Mouse (Mus musculus) left cerebral cortex, postnatal 14 days (tissue): ENCODE data around the gene Ap1b1. TPM values are rescaled to one million over a fixed set of nuclear protein-coding genes. Genes with fewer than 3 reads are reported as not detected.
A peak's percentile ranks its signal among the peaks of the same experiment; 100 is the strongest.

Experiments
- DNase-seq, 2 experiments: peaks; one replicate each; pipeline ENCODE4 v3.0.0; 2021 to 2022; ENCODE audit warnings: low spot score in 2 of 2, mixed read lengths in 1 of 2
- intact Hi-C: fragments of 180-260 bp; cut with DNase I; formaldehyde crosslinking; loops from one replicate; pipeline ENCODE4 v1.15.1; 2025
- total RNA-seq, 2 experiments: library from RNA; stranded (reverse); gene quantifications; 2 replicates each; pipeline ENCODE4 v1.2.3; 2021

The Ap1b1 gene
- total RNA-seq, 2 experiments from 2014 or later = 138 to 142 TPM

DNA sequence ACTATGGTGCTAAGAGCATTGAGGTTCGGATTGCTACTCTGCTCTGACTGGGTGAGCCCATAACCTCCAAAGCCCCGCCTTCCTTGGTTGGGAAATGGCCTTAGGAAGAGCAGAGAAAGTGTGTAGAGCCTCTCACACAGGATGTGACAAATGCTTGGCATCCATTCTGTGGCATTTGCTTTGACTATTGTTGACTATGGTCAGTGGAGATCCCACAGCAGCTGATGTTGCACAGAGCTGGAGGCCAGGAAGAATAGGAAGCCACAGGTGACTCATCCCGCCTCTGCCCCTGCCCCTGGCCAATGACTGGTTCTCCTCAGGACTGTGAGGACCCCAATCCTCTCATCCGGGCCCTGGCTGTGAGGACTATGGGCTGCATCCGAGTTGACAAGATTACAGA lies 29.7 kb downstream of the Ap1b1 start:
- intact Hi-C loops = loop anchor here (2.0 kb wide), 1 partner anchor 49 kb away; the partner anchor contains the start of gene Gas2l1
- no peak for DNase-seq

DNA sequence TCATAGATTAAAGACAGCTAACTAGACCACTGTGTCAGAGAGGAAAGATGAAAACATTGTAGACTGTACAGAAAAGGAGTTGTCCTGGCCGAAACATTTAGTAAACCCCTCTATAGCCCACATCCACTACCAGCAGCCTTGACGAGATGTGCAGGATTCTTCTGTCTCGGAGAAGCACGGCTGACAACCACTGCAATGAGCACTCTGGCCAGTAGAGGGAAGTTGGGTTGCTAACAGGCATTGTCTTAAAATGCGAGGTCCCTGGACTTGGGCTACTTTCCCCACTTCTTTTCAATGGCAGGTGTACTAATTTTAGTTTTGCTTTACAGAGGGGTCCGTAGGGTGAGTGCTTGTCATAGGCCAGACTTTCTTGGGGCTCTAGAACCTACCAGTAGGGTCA lies 30.9 kb downstream of the Ap1b1 start:
- intact Hi-C loops = loop anchor here (2.0 kb wide), 1 partner anchor 47 kb away; the partner anchor contains the start of gene Gas2l1
- DNase-seq = peak; percentile 56 to 59

DNA sequence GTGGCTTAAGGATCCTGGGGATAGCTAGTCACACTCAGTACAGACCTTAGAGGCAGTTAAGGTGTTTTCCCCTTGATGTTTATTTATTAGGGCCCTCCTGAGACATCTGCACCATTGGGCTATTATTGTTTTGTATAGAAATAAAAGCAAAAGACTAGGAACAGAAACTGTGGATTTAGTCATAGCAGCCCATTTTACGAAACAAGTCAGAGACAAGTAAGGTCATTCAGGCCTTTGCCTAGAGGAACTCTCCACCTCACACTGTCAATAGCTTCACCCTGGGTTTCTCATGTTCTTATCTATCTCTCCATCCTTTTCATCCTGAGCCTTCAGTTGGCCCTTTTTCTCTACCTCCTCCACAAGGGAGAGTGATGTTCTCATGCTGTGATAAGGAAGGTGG lies 38.5 kb downstream of the Ap1b1 start:
- DNase-seq = no peak
- intact Hi-C loops = no loop called here

DNA sequence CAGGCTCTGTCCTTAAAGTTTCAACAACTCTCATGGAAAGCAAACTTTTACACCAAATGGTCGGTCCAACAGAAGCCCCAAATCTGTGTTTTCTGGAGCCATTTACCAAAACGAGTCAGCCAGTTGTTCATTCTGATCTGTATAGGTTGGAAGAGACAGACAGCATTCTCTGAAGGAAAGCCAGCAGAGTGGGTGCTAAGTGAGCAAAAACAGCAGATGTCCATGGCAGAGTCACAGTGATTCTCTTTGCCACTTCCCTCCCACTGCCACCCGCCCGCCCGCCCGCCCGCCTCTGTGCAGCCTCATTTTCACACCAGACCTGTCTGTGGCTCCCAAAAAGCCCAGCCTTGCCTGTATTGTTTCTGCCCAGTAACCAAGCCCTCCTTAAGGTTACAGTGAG lies 41.6 kb downstream of the Ap1b1 start:
- intact Hi-C loops = no loop called here
- DNase-seq = peak; percentile 63 to 68

DNA sequence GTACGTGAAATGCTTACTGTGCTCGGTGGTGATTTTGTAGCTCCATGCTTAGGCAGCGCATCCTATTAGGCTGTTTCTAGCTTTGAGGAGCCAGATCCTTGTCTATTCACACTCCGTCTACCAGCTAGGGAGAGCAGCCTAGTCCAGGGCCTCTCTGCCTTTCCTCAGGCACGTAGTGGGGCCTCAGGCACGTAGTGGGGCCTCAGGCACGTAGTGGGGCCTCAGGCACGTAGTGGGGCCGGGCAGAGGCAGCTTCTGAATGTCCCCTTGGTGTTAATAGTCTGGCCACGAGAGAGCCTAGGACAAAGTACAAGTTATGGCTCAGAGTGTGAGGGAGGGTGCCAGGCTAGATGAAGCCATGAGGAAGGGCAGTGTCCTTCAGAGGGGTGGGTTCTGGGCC lies 46.1 kb downstream of the Ap1b1 start:
- intact Hi-C loops = no loop called here

DNA sequence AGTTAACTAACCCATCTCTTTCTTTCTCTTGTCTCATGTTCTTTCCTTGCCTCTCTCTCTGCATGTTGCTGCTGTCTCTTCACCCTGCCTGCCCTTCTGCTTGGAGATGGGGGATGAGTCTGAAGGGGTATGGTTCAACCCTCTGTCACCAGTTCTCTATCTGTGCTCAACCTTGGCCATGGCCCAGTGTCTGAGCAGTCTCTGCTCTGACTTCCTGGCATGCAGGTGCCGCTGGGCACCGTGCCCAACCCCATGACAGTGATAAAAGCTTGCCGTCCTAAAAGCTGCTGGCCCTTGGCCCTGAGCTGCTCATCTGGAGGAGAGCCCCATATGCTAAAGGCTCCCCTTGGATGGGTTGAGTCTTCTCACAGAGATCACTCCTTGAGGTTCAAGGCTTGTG lies 46.5 kb downstream of the Ap1b1 start:
- no peak for DNase-seq
- intact Hi-C loops = no loop called here

More for the DNA sequence above, 46.1 kb downstream of the Ap1b1 start:
- DNase-seq = no peak

DNA sequence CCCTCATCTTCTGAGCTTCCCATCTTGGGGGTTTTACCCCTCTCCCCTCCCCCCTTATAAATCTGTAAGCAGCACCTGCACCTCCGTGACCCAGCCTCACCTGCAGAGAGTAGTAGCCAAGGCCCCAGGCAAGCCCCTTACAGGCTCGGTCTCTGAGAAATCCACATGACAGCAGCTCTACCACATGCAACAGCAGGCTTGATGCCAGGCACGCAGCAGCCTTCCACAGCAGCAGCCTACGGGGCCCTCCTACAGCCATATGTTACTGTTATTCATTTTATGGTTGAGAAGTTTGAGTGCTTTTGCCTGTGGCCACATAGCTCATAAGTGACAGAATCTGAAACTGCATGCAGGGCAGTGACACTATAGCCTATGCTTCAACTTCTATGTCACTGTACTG lies 48.8 kb downstream of the Ap1b1 start:
- intact Hi-C loops = no loop called here

DNA sequence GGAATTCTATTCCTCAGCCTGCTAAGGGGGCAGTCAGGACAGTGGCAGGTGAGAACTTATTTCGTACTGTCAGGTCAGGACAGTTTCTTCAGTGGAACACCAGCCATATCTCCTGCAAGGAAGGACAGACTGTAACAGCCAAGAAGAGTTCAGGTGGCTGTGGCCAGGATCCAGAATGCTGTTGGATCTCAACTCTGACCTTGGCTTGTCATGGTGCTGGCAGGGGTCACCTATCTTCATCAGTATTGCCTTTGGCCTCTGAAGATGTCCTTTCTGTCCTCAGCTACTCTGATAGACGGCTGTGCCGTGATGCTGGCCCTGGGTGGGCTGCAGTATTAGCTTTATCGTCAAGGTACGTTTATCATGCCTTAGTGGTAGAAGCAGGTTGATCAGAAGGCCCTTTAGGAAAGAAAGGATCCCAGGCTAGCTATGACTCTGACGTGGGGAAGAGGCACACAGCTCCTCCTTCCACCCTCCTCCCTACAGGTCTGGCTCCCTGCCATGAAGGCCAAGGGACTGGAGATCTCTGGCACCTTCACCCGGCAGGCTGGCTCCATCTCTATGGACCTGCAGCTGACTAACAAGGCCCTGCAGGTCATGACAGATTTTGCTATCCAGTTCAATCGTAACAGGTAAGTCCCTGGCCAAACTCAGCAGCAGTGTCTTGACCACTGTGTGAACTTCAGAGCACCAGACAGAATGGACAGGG lies 50.7 kb downstream of the Ap1b1 start:
- DNase-seq = no peak
- intact Hi-C loops = no loop called here

More for the DNA sequence above, 48.8 kb downstream of the Ap1b1 start:
- DNase-seq = peak; percentile 79 to 87

DNA sequence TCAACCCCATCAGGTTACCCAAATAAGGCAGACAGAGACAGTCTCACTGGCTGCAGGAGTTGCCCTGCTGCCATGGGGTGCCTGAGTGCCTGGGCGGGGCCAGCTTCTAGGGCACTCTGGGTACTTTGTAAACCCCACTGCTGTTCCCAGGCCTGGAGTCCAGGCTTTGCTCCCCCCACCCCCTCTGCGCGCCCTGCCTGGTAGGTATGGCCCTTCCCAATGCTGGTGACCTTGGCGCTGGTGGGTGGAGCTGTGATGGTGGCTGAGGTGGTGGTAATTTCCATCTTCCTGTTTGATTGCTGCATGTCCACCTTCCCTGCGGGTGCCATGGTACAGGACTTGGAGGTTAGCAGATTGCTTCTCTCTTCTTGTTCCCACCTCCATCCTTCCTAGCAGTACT lies 54.0 kb downstream of the Ap1b1 start:
- intact Hi-C loops = no loop called here
- DNase-seq = no peak

DNA sequence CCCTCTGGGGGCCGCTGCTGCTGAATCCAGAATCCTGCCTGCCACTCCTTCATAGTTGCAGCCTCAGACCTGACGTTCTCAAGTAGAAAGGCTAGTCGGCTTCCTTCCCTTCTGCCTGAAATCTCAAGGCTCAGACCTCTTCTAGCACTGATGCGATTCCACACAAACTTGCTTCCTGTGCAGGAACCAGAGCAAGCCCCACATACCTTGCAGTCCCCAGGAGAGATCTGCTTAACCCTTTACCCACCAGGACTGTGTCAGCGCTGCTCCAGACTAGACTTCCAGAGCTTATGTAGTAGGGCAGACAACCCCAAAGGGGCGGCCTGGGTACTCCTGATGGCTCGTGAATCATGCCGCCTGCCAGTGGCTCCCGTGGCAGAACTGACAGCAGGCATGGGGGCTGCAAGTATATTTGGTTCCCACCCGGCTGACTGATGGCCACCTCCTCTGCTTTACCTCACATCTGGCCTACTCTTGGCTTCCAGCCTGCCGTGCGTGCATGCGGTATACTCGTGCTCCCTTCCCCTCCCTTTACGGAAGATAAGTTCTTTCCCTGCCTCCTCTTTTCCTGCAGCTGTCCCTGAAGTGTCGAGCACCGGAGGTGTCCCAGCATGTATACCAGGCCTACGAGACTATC lies 54.6 kb downstream of the Ap1b1 start:
- peak; percentile 65 to 90 for DNase-seq
- intact Hi-C loops = no loop called here

DNA sequence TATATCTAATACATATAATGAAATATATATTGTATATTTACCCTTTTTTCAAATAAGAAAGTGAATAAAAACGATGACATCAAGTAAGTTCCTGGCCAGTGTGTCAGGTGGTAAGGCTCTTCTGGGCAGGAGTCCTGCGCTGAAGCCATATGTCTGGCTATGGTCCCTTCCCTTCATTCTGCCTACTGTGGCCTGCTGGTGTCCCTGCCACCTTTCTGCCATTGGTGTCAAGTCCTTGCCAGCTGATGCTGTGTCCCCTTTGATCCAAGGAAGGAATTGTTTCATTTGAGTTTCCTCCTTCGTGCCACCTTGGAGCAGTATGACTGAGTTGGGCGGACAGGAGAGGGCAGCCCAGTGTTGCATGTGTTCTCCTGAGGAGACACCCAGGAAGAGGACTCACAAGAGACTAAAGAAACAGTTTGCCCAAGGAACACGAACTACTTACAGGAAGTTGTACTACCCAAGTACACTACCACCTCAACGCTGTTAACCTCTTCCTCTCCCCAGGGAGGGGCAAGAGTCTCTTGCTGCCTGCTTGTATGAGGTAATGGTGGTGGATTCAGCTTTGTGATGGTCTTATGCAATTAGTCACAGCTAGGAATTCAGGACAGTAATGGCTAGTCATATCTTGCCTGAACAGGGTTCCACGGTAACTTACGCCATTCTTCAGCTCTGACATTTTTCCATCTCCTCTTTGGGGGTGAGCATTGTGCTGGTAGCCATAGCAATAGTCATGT lies 56.2 kb downstream of the Ap1b1 start:
- no peak for DNase-seq
- intact Hi-C loops = no loop called here

DNA sequence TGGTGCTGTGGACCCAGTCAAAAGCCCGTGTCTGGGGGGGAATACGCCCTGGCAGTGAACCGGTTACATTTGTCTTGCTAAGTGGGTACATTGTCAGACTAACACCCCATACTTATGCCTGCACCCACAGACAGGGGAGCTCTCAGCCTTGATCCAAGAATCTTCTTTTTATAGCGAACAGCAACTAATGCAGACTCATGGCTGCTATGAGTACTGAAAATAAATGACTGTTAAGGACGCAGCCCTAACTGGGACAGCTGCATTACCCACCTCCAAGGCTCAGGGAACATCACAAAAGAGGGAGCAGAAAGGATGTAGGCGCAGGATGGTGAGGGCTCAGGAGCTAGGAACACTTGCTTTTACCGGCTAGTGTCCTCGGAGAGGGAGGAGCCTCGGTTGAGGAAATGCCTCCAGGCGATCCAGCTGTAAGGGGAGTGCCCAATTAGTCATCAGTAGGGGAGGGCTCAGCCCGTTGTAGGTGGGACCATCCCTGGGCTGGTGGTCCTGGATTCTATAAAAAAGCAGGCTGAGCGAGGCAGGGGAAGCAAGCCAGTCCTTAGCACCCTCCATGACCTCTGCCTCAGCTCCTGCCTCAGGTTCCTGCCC lies 59.8 kb downstream of the Ap1b1 start:
- intact Hi-C loops = no loop called here
- peak; percentile 57 to 62 for DNase-seq

DNA sequence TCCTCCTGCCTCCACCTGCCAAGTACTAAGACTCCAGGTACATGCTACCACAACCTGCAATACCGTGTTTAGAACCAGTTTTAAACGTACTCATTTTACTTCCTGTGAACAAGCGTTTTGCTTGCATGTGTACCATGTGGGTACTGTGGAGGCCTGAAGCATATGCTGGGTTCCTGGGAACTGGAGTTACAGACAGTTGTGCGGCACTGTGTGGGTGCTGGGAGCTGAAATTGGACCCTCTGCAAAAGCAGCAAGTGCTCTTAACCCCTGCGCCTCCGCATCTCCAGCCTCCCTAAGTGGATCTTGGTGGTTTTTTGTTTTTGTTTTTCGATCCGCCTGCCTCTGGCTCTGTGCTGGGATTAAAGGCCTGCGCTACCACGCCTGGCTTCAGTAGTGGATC lies 65.0 kb downstream of the Ap1b1 start:
- intact Hi-C loops = no loop called here
- no peak for DNase-seq

DNA sequence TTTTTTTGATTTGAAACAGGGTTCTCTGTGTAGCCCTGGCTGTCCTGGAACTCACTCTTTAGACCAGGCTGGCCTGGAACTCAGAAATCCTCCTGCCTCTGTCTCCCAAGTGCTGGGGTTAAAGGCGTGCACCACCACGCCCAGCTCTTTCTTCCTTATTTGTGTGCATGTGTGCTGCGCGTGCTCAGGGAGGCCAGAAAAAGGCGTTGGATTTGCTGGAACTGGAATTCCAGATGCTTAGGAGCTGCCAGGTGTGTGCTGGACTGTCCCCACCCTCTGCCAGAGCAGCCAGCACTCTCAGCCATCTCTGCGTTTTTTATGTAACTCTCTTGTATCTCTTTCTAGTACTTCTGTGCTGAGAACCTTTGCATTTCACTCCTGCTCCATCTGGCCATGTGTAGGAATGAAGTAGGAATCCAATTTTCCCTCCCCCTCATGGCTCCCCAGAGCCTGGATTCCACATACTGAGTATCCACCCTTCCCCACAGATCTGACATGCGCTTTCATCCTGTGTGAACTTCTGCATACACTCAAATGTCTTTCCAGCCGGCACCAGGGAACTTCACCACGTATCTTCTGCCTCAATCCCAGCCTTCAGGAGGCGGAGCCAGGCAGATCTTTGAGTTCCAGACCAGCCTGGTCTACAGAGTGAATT lies 65.7 kb downstream of the Ap1b1 start:
- intact Hi-C loops = no loop called here
- peak; percentile 61 to 86 for DNase-seq

DNA sequence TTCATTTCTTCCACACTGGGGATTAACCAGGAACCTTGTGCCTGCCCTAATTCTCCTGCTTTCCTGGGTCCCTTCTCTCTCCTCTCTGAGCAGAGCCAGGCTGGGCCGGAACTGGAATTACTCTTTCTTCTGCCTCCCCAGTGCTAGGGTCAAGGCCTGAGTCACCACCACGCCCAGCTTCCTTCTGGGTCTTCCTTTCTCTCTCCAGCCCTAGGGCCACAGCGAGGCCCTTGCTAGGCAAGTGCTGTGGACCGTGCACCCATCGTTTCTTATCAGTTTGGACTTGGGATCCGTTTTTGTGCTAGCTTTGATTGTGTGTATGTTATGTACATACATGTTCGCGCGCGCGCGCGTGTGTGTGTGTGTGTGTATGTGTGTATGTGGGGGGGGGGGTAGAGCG lies 67.5 kb downstream of the Ap1b1 start:
- intact Hi-C loops = no loop called here
- no peak for DNase-seq

DNA sequence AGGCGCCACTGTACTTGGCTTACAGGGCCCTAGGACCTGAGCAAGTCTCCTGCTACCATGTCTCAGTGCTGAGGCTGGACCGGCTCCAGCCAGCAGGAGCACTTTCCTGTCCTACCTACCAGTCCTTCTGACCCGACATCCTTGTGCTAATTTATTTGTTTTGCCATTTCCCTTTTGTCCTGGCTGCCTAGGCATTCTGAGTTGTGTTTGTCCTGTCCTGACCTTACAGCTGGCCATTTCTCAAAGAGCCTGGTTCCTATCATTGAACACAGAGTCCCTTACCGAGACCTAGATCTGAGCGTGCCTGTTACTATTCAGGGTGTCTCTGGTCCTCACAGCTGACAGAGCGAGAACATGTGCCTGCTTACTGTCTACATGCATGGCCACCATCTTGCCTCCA lies 68.2 kb downstream of the Ap1b1 start:
- peak in 1 of 2 experiments; percentile 52 for DNase-seq
- intact Hi-C loops = no loop called here

DNA sequence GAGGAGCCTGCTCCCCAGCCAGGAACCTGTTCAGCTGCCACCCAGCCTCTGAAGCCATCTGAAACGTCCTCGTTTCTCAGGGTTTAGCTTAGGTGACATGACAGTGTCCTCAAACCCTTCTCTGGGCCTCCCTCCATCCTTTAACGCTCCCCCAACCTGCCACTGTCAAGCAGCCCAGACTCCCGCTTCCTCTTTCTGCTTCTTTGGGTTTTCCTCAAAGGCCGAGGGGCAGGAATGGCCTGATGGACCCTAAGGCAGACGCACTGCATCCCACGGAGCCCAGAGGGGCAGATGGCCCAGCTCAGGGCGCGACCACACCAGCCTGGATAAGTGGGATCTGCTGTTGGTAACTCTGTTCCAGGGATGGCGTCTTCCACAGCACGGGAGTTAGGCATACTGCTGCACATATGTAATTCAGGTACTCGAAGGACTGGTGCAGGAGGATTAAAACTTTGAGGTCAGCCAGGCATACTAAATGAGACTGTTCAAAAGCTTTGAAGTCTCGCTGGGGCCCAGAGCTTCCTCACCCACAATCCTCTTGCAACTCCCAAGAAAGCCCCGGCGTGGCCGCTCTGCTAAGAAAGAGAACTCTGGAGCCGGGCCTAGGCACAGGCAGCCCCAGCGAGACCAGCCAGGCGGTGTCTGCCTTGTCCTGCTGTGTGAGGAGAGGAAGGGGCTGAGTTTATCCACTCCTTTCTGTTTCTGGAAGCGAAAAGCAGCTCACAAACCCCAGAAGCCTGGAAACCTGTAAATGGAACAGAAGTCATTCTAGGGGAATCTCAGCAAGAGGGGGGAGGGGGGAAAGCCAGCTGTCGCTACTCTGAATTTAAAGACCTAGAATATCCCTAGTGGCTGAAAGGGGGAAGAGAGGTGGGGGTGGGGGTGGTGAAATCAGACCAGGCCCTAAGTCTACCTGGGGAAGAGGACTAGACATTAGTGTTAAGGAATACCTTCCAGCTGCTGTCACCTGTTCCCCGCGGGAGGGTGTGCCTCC lies 69.6 kb downstream of the Ap1b1 start:
- peak in 1 of 2 experiments; percentile 46 for DNase-seq
- intact Hi-C loops = no loop called here

DNA sequence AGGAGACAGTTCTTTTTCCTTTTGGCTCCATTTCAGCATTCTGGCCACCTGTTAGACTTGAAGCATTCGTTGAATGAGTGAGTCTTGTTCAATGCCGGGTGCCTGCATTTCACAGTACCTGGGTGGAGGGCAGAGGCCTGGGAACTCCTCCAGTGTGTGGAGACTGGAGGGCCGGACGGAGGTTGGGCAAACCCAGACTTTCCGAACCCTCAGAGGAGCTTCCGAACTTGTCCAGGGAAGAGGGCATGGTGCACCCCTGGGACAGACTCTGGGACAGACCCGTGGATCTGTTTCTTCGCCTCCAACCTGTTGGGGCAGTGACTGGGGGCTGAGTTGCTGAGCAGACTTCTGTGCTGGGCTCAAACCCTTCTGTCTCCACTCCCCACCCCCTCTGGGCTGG lies 70.4 kb downstream of the Ap1b1 start:
- intact Hi-C loops = no loop called here
- peak in 1 of 2 experiments; percentile 37 for DNase-seq

DNA sequence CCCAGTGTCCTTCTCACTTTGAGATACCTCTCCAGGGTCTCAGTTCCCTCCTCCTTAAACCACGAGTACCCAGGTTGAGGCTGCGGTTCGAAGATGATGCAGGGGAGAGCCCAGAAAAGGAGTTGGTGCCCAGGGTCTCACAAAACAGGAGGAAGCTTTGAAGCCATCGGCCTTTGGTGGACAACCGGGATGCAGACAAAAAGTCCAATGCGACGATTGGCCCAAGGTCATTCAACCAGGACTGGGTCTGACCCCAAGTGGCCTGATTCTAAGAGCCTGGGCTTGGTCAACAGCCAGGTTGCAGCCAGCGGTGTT lies 70.9 kb downstream of the Ap1b1 start:
- no peak for DNase-seq
- intact Hi-C loops = no loop called here
